Mouse (Mus musculus): ENCODE data around the gene Tle3. TPM values are rescaled to one million over a fixed set of nuclear protein-coding genes. Genes with fewer than 3 reads are reported as not detected.
A peak's percentile ranks its signal among the peaks of the same experiment; 100 is the strongest.

Tle3 gene
- polyA plus RNA-seq, 1 experiment from 2014 or later = 6.4 TPM

GRCm38 (mm10) chr9:61358933-61359332, 13.2 kb upstream of the Tle3 start:
- ATAC-seq (ENCODE audit: insufficient number of reproducible peaks, insufficient read depth, low FRiP score, low read depth) = no peak
- no peaks in the 10 kb centered on the region for H3K36me3 ChIP-seq (ENCODE audit: control insufficient read depth, insufficient read depth, low read length)
- WGBS = 72% methylated on average over 4 of the region's 4 CpGs
- no peak overlapping the region for H3K4me3 ChIP-seq (ENCODE audit: control insufficient read depth in 1 of 2, insufficient read depth in 1 of 2, low read depth in 1 of 2, low read length in 2 of 2)
- no peak overlapping the region for H3K27ac ChIP-seq (replicated peaks in 1 of 2; ENCODE audit: control insufficient read depth in 1 of 2, insufficient read depth in 1 of 2, low read depth in 2 of 2, low read length in 2 of 2)
- H3K4me1 ChIP-seq (ENCODE audit: control insufficient read depth in 2 of 2, insufficient read depth in 2 of 2, low read length in 2 of 2) = peaks cover 11 to 15% of the 10 kb centered on the region in 2 experiments
- no peak overlapping the region for H3K4me2 ChIP-seq (ENCODE audit: low read length)
- no peak overlapping the region for H3K9ac ChIP-seq (ENCODE audit: low read length)
- H3K9me3 ChIP-seq (ENCODE audit: control insufficient read depth, low read length) = peaks cover 18% of the 10 kb centered on the region
- H3K27me3 ChIP-seq (ENCODE audit: control insufficient read depth, insufficient read depth, low read length) = peaks cover 96% of the 10 kb centered on the region

GRCm38 (mm10) chr9:61359741-61360140, 12.4 kb upstream of the Tle3 start:
- ATAC-seq (ENCODE audit: insufficient number of reproducible peaks, insufficient read depth, low FRiP score, low read depth) = no peak
- Histone ChIP-seq H3K4me3 (ENCODE audit: control insufficient read depth in 1 of 2, insufficient read depth in 1 of 2, low read depth in 1 of 2, low read length in 2 of 2) (no peak overlapping the region), H3K9ac (ENCODE audit: low read length) (no peak overlapping the region), H3K27me3 (ENCODE audit: control insufficient read depth, insufficient read depth, low read length) (peaks cover 96% of the 10 kb centered on the region), H3K36me3 (ENCODE audit: control insufficient read depth, insufficient read depth, low read length) (no peaks in the 10 kb centered on the region), H3K4me1 (ENCODE audit: control insufficient read depth in 2 of 2, insufficient read depth in 2 of 2, low read length in 2 of 2) (peaks cover 11 to 15% of the 10 kb centered on the region in 2 experiments), H3K4me2 (ENCODE audit: low read length) (no peak overlapping the region), H3K27ac (replicated peaks in 1 of 2; ENCODE audit: control insufficient read depth in 1 of 2, insufficient read depth in 1 of 2, low read depth in 2 of 2, low read length in 2 of 2) (no peak overlapping the region), H3K9me3 (ENCODE audit: control insufficient read depth, low read length) (peaks cover 18% of the 10 kb centered on the region)
- 94% methylated on average over 3 of the region's 3 CpGs for WGBS

- no peak overlapping the region for H3K4me2 ChIP-seq (ENCODE audit: low read length)
Observed at GRCm38 (mm10) chr9:61360163-61360562, 12.0 kb upstream of the Tle3 start.

GRCm38 (mm10) chr9:61360727-61361631, 11.2 kb upstream of the Tle3 start:
- peaks cover 18% of the 10 kb centered on the region for H3K9me3 ChIP-seq (ENCODE audit: control insufficient read depth, low read length)
- no peaks in the 10 kb centered on the region for H3K36me3 ChIP-seq (ENCODE audit: control insufficient read depth, insufficient read depth, low read length)
- H3K27me3 ChIP-seq (ENCODE audit: control insufficient read depth, insufficient read depth, low read length) = peaks cover 96% of the 10 kb centered on the region
- H3K27ac ChIP-seq (replicated peaks in 1 of 2; ENCODE audit: control insufficient read depth in 1 of 2, insufficient read depth in 1 of 2, low read depth in 2 of 2, low read length in 2 of 2) = peak overlapping the region; percentile 31 to 55; a peak in 3 of 4 replicates
- 24% methylated on average over 17 of the region's 17 CpGs for WGBS
- peak overlapping the region; percentile 38; the same call in 1 of the 2 replicates for H3K9ac ChIP-seq (ENCODE audit: low read length)
- H3K4me2 ChIP-seq (ENCODE audit: low read length) = peak overlapping the region; percentile 53
- peak; percentile 76 for ATAC-seq (ENCODE audit: insufficient number of reproducible peaks, insufficient read depth, low FRiP score, low read depth)
- no peak overlapping the region for H3K4me3 ChIP-seq (ENCODE audit: control insufficient read depth in 1 of 2, insufficient read depth in 1 of 2, low read depth in 1 of 2, low read length in 2 of 2)
- H3K4me1 ChIP-seq (ENCODE audit: control insufficient read depth in 2 of 2, insufficient read depth in 2 of 2, low read length in 2 of 2) = peaks cover 11 to 15% of the 10 kb centered on the region in 2 experiments

More at GRCm38 (mm10) chr9:61360163-61360562, 12.0 kb upstream of the Tle3 start:
- ATAC-seq (ENCODE audit: insufficient number of reproducible peaks, insufficient read depth, low FRiP score, low read depth) = no peak
- 83% methylated on average over 8 of the region's 8 CpGs for WGBS
- Histone ChIP-seq H3K9ac (ENCODE audit: low read length) (no peak overlapping the region), H3K36me3 (ENCODE audit: control insufficient read depth, insufficient read depth, low read length) (no peaks in the 10 kb centered on the region), H3K27ac (replicated peaks in 1 of 2; ENCODE audit: control insufficient read depth in 1 of 2, insufficient read depth in 1 of 2, low read depth in 2 of 2, low read length in 2 of 2) (no peak overlapping the region), H3K27me3 (ENCODE audit: control insufficient read depth, insufficient read depth, low read length) (peaks cover 96% of the 10 kb centered on the region), H3K4me1 (ENCODE audit: control insufficient read depth in 2 of 2, insufficient read depth in 2 of 2, low read length in 2 of 2) (peaks cover 11 to 15% of the 10 kb centered on the region in 2 experiments), H3K4me3 (ENCODE audit: control insufficient read depth in 1 of 2, insufficient read depth in 1 of 2, low read depth in 1 of 2, low read length in 2 of 2) (no peak overlapping the region), H3K9me3 (ENCODE audit: control insufficient read depth, low read length) (peaks cover 18% of the 10 kb centered on the region)

GRCm38 (mm10) chr9:61363194-61363593, 9.0 kb upstream of the Tle3 start:
- ATAC-seq (ENCODE audit: insufficient number of reproducible peaks, insufficient read depth, low FRiP score, low read depth) = no peak
- WGBS = 67% methylated on average over 9 of the region's 9 CpGs
- no peak overlapping the region for H3K27ac ChIP-seq (replicated peaks in 1 of 2; ENCODE audit: control insufficient read depth in 1 of 2, insufficient read depth in 1 of 2, low read depth in 2 of 2, low read length in 2 of 2)
- H3K9me3 ChIP-seq (ENCODE audit: control insufficient read depth, low read length) = 0 out of 2 replicates have a peak, but pooled peaks cover 2% of the 10 kb centered on the region
- H3K9ac ChIP-seq (ENCODE audit: low read length) = no peak overlapping the region
- no peak overlapping the region for H3K4me2 ChIP-seq (ENCODE audit: low read length)
- peaks cover 96% of the 10 kb centered on the region for H3K27me3 ChIP-seq (ENCODE audit: control insufficient read depth, insufficient read depth, low read length)
- H3K4me3 ChIP-seq (ENCODE audit: control insufficient read depth in 1 of 2, insufficient read depth in 1 of 2, low read depth in 1 of 2, low read length in 2 of 2) = no peak overlapping the region
- no peaks in the 10 kb centered on the region for H3K36me3 ChIP-seq (ENCODE audit: control insufficient read depth, insufficient read depth, low read length)
- H3K4me1 ChIP-seq (ENCODE audit: control insufficient read depth in 2 of 2, insufficient read depth in 2 of 2, low read length in 2 of 2) = peaks cover 14 to 20% of the 10 kb centered on the region in 2 experiments

GRCm38 (mm10) chr9:61366108-61366507, 6.1 kb upstream of the Tle3 start:
- Histone ChIP-seq H3K4me2 (ENCODE audit: low read length) (no peak overlapping the region), H3K4me1 (ENCODE audit: control insufficient read depth in 2 of 2, insufficient read depth in 2 of 2, low read length in 2 of 2) (peaks cover 25 to 28% of the 10 kb centered on the region in 2 experiments), H3K9me3 (ENCODE audit: control insufficient read depth, low read length) (no peaks in the 10 kb centered on the region), H3K9ac (ENCODE audit: low read length) (no peak overlapping the region), H3K27ac (replicated peaks in 1 of 2; ENCODE audit: control insufficient read depth in 1 of 2, insufficient read depth in 1 of 2, low read depth in 2 of 2, low read length in 2 of 2) (no peak overlapping the region), H3K27me3 (ENCODE audit: control insufficient read depth, insufficient read depth, low read length) (peaks cover 70% of the 10 kb centered on the region), H3K4me3 (ENCODE audit: control insufficient read depth in 1 of 2, insufficient read depth in 1 of 2, low read depth in 1 of 2, low read length in 2 of 2) (no peak overlapping the region), H3K36me3 (ENCODE audit: control insufficient read depth, insufficient read depth, low read length) (no peaks in the 10 kb centered on the region)
- ATAC-seq (ENCODE audit: insufficient number of reproducible peaks, insufficient read depth, low FRiP score, low read depth) = no peak
- 36% methylated on average over 9 of the region's 9 CpGs for WGBS

GRCm38 (mm10) chr9:61367156-61367555, 5.0 kb upstream of the Tle3 start:
- no peaks in the 10 kb centered on the region for H3K36me3 ChIP-seq (ENCODE audit: control insufficient read depth, insufficient read depth, low read length)
- H3K9ac ChIP-seq (ENCODE audit: low read length) = no peak overlapping the region
- H3K9me3 ChIP-seq (ENCODE audit: control insufficient read depth, low read length) = no peaks in the 10 kb centered on the region
- no peak overlapping the region for H3K4me2 ChIP-seq (ENCODE audit: low read length)
- no peak overlapping the region for H3K4me3 ChIP-seq (ENCODE audit: control insufficient read depth in 1 of 2, insufficient read depth in 1 of 2, low read depth in 1 of 2, low read length in 2 of 2)
- H3K27me3 ChIP-seq (ENCODE audit: control insufficient read depth, insufficient read depth, low read length) = peaks cover 61% of the 10 kb centered on the region
- ATAC-seq (ENCODE audit: insufficient number of reproducible peaks, insufficient read depth, low FRiP score, low read depth) = no peak
- H3K4me1 ChIP-seq (ENCODE audit: control insufficient read depth in 2 of 2, insufficient read depth in 2 of 2, low read length in 2 of 2) = peaks cover 26 to 33% of the 10 kb centered on the region in 2 experiments
- no peak overlapping the region for H3K27ac ChIP-seq (replicated peaks in 1 of 2; ENCODE audit: control insufficient read depth in 1 of 2, insufficient read depth in 1 of 2, low read depth in 2 of 2, low read length in 2 of 2)
- WGBS = 41% methylated on average over 4 of the region's 4 CpGs
